Comparison of ENCODE assay signal across 8 mouse cellular contexts in the genomic region with DNA sequence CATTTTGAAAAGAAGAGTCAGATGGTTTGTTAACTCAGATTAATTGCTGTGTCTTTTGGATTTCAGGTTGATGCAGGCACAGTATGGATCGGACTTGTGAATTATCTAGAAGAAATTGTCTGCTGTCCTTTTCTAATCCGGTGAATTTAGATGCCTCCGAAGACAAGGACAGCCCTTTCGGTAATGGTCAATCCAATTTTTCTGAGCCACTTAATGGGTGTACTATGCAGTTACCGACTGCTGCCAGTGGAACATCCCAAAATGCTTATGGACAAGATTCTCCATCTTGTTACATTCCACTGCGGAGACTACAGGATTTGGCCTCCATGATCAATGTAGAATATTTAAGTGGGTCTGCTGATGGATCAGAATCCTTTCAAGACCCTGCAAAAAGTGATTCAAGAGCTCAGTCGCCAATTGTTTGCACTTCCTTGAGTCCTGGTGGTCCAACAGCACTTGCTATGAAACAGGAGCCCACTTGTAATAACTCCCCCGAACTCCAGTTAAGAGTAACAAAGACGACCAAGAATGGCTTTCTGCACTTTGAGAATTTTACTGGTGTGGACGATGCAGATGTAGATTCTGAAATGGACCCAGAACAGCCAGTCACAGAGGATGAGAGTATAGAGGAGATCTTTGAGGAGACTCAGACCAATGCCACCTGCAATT. TPM values are rescaled to one million over a fixed set of nuclear protein-coding genes. Genes with fewer than 3 reads are reported as not detected.
A peak's percentile ranks its signal among the peaks of the same experiment; 100 is the strongest.
DNase-seq lines count a peak whose midpoint lies in the region; ATAC-seq and TF ChIP-seq lines count a peak whose summit lies in the region.

No protein-coding gene starts in this region.

- no peak for DNase-seq in kidney, postnatal 14 days
- no peak for DNase-seq in spleen, adult 18-20 months
- no peak for DNase-seq in kidney, postnatal 4 days

- TF ChIP-seq CTCF in cortical plate, adult 2 months (IDR thresholded peaks at IDR 0.05; ENCODE audit: extremely low read depth, insufficient read depth, low read length): no peak

- H3K9me3 ChIP-seq in kidney, embryonic 16.5 days (ENCODE audit: low read length): no peaks in the 10 kb centered on the region
- H3K9me3 ChIP-seq in hindbrain, embryonic 15.5 days: no peaks in the 10 kb centered on the region
- no peaks in the 10 kb centered on the region for H3K9me3 ChIP-seq in midbrain, embryonic 15.5 days

- peaks cover 50% of the 10 kb centered on the region for H3K4me1 ChIP-seq in kidney, embryonic 16.5 days (ENCODE audit: insufficient read depth, low read length)
- peaks cover 14% of the 10 kb centered on the region for H3K4me1 ChIP-seq in cortical plate, adult 2 months (ENCODE audit: control insufficient read depth, insufficient read depth, low read length)
- peaks cover 74% of the 10 kb centered on the region for H3K4me1 ChIP-seq in hindbrain, embryonic 15.5 days (replicated peaks)
- H3K4me1 ChIP-seq in midbrain, embryonic 15.5 days: peaks cover 68% of the 10 kb centered on the region

- H3K4me2 ChIP-seq in kidney, embryonic 16.5 days (replicated peaks; ENCODE audit: low read depth, low read length): peak overlapping the region; percentile 86
- peak overlapping the region; percentile 90 for H3K4me2 ChIP-seq in hindbrain, embryonic 15.5 days
- H3K4me2 ChIP-seq in midbrain, embryonic 15.5 days: peak overlapping the region; percentile 84

- H3K27ac ChIP-seq in kidney, embryonic 16.5 days (ENCODE audit: low read length): peak overlapping the region; percentile 99
- peak overlapping the region; percentile 80; the same call in 1 of the 2 replicates for H3K27ac ChIP-seq in cortical plate, adult 2 months (ENCODE audit: insufficient read depth, low read length)
- H3K27ac ChIP-seq in hindbrain, embryonic 15.5 days (replicated peaks): peak overlapping the region; percentile 93
- H3K27ac ChIP-seq in midbrain, embryonic 15.5 days: peak overlapping the region; percentile 93

- peaks cover 39% of the 10 kb centered on the region for H3K36me3 ChIP-seq in kidney, embryonic 16.5 days (ENCODE audit: insufficient read depth, low read length)
- H3K36me3 ChIP-seq in hindbrain, embryonic 15.5 days: peaks cover 17% of the 10 kb centered on the region; the same call in 1 of the 2 replicates
- H3K36me3 ChIP-seq in midbrain, embryonic 15.5 days (replicated peaks): peaks cover 3% of the 10 kb centered on the region; the same call in 1 of the 2 replicates

- H3K4me3 ChIP-seq in kidney, embryonic 16.5 days (ENCODE audit: low read length): peak overlapping the region; percentile 86
- H3K4me3 ChIP-seq in cortical plate, adult 2 months (ENCODE audit: insufficient read depth, low read length): peak overlapping the region; percentile 68
- H3K4me3 ChIP-seq in hindbrain, embryonic 15.5 days: peak overlapping the region; percentile 87
- peak overlapping the region; percentile 69 for H3K4me3 ChIP-seq in midbrain, embryonic 15.5 days

- H3K27me3 ChIP-seq in kidney, embryonic 16.5 days (ENCODE audit: insufficient read depth, low read length): no peaks in the 10 kb centered on the region
- H3K27me3 ChIP-seq in hindbrain, embryonic 15.5 days: no peaks in the 10 kb centered on the region
- H3K27me3 ChIP-seq in midbrain, embryonic 15.5 days (replicated peaks): no peaks in the 10 kb centered on the region

- peak overlapping the region; percentile 97 for H3K9ac ChIP-seq in kidney, embryonic 16.5 days (replicated peaks; ENCODE audit: low read length)
- peak overlapping the region; percentile 95 for H3K9ac ChIP-seq in hindbrain, embryonic 15.5 days
- H3K9ac ChIP-seq in midbrain, embryonic 15.5 days: peak overlapping the region; percentile 87

- WGBS in kidney, embryonic 16.5 days: 49% methylated on average over 10 of the region's 10 CpGs
- 60% methylated on average over 10 of the region's 10 CpGs for WGBS in hindbrain, embryonic 15.5 days
- WGBS in midbrain, embryonic 15.5 days: 54% methylated on average over 10 of the region's 10 CpGs

- TF ChIP-seq POLR2A in cortical plate, adult 2 months (IDR thresholded peaks at IDR 0.05; ENCODE audit: extremely low read depth, insufficient read depth, low read length): no peak

- ATAC-seq in kidney, embryonic 16.5 days (ENCODE audit: low FRiP score, low TSS enrichment): no peak
- ATAC-seq in hindbrain, embryonic 15.5 days (ENCODE audit: low FRiP score, low read depth): no peak
- no peak for ATAC-seq in midbrain, embryonic 15.5 days (replicated peaks)
- ATAC-seq in monocyte, adult 5-6 weeks (replicated peaks; ENCODE audit: insufficient number of reproducible peaks, low FRiP score, low TSS enrichment, poor library complexity, severe bottlenecking): no peak

RNA-seq across cellular contexts. Expression of gene Nsd1, which starts 3.7 kb away (rescaled TPM):
- 49.6 and 58.6 TPM in 2 replicates for polyA plus RNA-seq in kidney, embryonic 16.5 days (2015; fragmentation: Nextera tagmentation; extraction: Ambion mirVana)
- polyA plus RNA-seq in cortical plate, adult 2 months (2012; rRNA removed): 37.4 and 38.0 TPM in 2 replicates
- polyA plus RNA-seq in hindbrain, embryonic 15.5 days (2015; fragmentation: Nextera tagmentation; extraction: Ambion mirVana): 49.1 and 58.4 TPM in 2 replicates
- 59.1 and 64.3 TPM in 2 replicates for polyA plus RNA-seq in midbrain, embryonic 15.5 days (2015; fragmentation: Nextera tagmentation; extraction: Ambion mirVana)
- 102 to 173 TPM (median 158 TPM) in 3 replicates for total RNA-seq in monocyte, adult 5-6 weeks (2017)
